Mouse (Mus musculus) ES-E14 (cell line): ENCODE measurements at regions not wholly inside any gene's neighbourhood (a gene's known extent, or its start where the extent isn't known, plus 50 kb on each side); places are given as distances from the start of the nearest gene placed in this dataset.

Experiments used
- CHD2 ChIP-seq: IDR thresholded peaks from 2 replicates; pipeline ENCODE4 v1.6.1; 2014; ENCODE audit warnings: mild to moderate bottlenecking, low read depth, low read length, inconsistent platforms
- HCFC1 ChIP-seq: IDR thresholded peaks from 2 replicates; pipeline ENCODE4 v1.6.1; 2012; ENCODE audit warnings: low read length, inconsistent platforms, borderline replicate concordance; ENCODE audit not compliant: insufficient read depth

GRCm38 (mm10) chr1:150251422-150251821, 67.8 kb upstream of the Pdc start:
- TF ChIP-seq HCFC1 (no peak), CHD2 (no peak)
